Mouse (Mus musculus): ENCODE results near the gene Gm10408. TPM values are rescaled to one million over a fixed set of nuclear protein-coding genes. Genes with fewer than 3 reads are reported as not detected.

Gm10408 gene
- not detected for total RNA-seq (2023)

DNA sequence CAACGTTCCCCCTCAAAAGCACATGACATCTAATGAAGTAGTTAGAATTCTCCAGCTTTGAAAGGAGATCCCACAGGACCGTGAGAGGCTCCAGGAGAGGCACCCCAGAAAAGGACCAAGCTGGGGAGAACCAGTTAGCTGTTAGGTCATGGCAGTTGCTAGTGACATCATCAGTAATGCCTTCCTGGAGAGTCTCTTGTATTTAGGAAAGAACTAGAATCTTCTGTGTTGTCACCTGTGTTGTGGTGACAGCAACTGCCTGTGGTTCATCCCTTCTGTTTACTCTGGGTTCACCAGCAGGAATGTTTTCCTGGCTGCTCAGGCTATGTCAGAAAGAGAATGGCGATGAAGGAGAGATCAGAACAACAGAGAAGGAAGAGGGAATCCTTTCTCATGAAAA lies at the start of gene Gm10408:
Gene Gm10408, plus strand, starts transcription at position 301 of the 400 bp plus-strand sequence.

GRCm38 (mm10) chr14:3412314-3412713 lies 36.9 kb upstream of the Gm10408 start, which contains the start of gene Gm10409:
TSS of gene Gm10409 (plus strand) at chr14:3412614.

GRCm38 (mm10) chr14:3427803-3428202 lies 21.4 kb upstream of the Gm10408 start, which contains the start of gene Gm3005:
TSS of gene Gm3005 (plus strand) at chr14:3428103.

Other genes starting within 250 kb of the Gm10408 start
- 1 to 10 TPM in 1 of 2 experiments, under 1 TPM in 1; 0.98 to 1.3 TPM for gene D830030K20Rik, start 240.9 kb upstream of the Gm10408 start, total RNA-seq (2023)
- not detected for gene Gm2956, start 116.8 kb upstream of the Gm10408 start, total RNA-seq (2023)
- gene Gm10413, start 54.3 kb upstream of the Gm10408 start, total RNA-seq (2023) = not detected
- 1 to 10 TPM; 1.1 to 1.2 TPM for gene Gm10409, start 36.8 kb upstream of the Gm10408 start, total RNA-seq (2023)
- gene Gm3005, start 21.3 kb upstream of the Gm10408 start, total RNA-seq (2023) = 1 to 10 TPM in 1 of 2 experiments, under 1 TPM in 1; 0.35 to 3.3 TPM
- not detected for gene Gm3012, start 185.1 kb downstream of the Gm10408 start, total RNA-seq (2023)
- gene Gm3020, start 202.7 kb downstream of the Gm10408 start, total RNA-seq (2023) = 1 to 10 TPM; 1.1 to 1.2 TPM
- not detected for gene Gm3043, start 239.4 kb downstream of the Gm10408 start, total RNA-seq (2023)